Mouse (Mus musculus) T-helper 1 cell (primary cell): ENCODE results near the gene Carns1.

Experiments used
- in situ Hi-C: fragments of 300-600 bp; cut with MboI, MseI; formaldehyde crosslinking; loops from one replicate; pipeline ENCODE4 v1.15.1; 2025; ENCODE audit warnings: high pct_unique_total_duplicates

Gene Carns1

DNA sequence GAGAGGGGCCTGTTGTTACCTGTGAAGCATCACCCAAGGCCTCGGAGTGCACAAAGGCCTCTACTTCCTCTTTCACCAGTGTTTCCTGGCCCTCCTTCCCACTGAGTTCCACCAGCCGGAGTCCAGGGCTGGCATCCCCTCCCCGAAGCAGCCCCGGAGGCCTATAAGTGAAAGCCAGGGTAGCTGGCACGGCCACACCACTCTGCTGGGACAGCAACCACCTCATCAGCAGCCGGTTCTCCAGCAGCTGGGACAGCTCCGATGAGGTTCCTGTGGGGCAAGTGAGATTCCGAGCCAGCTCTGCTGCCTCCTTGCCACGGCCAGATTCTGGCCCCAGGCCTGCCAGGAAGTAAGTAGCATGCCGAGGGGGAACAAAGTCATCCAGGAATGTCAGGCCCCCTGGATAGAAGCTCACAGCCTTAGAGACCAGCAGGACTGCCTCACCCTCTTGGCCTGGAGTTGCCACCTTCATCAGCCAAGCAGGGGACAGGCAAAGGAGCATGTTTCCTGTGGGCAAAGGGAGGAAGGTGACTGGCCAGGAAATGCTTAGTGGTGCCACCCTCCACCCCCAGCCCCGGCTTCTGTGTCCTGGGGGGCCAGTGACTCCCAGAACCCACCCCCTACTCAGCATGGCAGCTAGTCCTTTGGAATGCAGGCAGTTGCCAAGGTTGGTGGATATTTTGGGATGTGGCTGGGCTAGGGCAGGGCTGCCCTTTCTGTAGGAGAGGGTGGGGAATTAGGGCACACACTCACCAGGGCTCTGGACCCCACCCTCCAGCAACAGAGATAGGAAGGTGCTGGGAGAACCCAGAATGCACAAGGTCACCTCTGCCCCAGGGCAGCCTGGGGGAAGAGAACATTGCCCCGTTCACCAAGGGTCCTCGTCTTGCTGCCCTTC is 3.6 kb downstream of the Carns1 start:
- in situ Hi-C loops: loop anchor here (10.0 kb wide), 1 partner anchor 587 kb away; no protein-coding TSS in a partner anchor

DNA sequence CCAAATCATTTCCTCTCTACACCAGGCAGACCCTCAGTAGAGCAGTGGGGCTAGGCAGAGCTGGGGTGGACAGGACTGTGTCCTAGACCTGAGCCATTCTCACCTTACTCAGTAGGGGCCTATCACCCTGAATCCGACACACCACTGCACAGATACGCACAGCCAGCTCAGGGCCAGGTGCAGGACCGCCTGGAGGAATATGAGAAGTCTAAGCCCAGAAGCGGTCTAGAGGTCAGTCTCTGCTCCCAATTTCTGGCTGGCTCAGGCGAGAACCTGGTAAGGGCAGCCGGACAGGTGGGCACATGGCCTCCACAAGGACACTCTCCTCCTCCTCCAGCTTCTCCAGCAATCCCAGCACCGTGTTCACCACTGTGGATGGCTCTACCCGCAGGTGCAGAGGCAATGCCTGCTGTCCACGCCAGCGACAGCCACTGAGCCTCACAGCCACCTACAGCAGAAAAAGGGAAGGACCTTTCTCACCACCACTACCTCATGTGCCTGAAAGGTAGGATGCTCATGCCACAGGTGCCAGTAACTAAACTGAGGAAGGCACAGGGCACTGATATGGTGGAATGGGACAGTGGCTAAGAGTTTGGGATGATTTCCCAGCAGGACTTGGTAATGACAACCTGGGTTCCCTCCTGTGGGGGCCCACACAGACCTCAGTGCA is 4.4 kb downstream of the Carns1 start:
- in situ Hi-C loops: loop anchor here (10.0 kb wide), 1 partner anchor 586 kb away; no protein-coding TSS in a partner anchor

DNA sequence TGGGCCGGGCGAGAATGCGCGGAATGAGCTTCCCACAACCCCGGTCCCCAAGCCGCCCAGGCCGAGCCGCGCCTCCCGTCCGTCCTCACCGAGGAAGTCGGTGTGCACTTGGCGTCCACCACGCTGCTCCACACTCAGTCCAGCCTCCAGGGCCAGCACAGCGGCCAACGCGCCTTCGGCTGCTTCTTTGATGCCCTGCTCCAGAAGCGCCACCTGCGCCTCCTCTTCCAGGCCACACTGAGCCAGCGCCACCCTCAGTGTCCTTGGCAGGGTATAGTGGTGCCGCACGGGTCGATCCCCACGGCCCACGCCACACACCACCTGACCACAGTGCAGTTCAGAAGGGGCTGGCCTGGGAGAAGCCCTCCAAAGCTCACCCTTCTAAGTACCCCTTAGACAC is 5.5 kb downstream of the Carns1 start:
- in situ Hi-C loops: loop anchor here (10.0 kb wide), 1 partner anchor 585 kb away; no protein-coding TSS in a partner anchor

DNA sequence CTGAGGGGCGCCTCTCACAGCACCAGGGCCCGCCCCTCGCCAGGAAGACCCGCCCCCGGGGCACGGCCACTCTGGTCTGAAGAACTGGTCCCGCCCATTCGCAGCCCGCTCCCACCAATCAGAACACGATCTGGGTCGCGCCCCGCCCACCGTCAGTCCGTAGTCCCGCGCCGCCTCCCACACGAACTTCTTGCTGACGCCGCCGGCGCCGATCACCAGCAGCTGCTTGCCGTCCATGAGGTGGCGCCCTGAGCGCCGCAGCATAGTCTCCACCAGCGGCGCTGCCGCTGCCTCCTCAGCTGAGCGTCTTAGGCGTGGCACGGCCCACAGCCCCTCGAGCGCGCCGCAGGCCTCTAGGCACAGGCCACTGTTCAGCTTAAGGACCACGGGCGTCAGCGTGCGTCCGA is 5.9 kb downstream of the Carns1 start:
- in situ Hi-C loops: no loop called here

DNA sequence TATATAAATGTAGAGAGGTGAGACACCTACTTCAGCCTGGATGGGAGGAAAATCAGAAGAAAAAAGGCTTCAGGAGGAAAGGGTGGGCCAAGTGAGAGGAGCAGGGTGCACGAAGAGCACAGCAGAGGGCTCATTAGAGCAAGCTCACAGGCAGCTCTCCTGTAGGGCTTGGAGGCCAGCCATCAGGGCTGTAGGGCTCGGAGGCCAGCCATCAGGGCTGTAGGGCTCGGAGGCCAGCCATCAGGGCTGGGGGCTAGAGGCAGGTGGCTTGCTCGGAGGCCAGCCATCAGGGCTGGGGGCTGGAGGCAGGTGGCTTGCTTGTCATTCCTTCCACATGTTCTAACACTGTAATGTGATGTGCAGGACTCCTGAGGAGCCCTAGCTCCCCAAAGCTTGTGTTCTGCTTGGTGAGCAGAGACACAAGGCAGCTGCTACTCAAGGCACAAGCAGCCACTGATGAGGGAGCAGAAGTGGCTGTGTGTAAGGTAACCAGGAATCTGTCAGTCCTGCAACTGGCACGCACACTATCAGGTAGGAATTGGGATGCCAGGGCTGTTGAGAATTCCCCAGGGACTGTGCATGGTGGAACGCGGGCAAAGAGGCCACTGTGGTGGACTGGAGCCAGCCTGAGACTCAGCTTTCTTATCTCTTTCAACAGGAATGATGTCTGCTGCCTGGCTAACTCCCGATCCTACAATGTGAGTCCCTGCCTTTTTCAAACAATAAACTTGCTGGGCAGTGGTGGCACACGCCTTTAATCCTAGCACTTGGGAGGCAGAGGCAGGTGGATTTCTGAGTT is 8.4 kb downstream of the Carns1 start:
- in situ Hi-C loops: no loop called here

DNA sequence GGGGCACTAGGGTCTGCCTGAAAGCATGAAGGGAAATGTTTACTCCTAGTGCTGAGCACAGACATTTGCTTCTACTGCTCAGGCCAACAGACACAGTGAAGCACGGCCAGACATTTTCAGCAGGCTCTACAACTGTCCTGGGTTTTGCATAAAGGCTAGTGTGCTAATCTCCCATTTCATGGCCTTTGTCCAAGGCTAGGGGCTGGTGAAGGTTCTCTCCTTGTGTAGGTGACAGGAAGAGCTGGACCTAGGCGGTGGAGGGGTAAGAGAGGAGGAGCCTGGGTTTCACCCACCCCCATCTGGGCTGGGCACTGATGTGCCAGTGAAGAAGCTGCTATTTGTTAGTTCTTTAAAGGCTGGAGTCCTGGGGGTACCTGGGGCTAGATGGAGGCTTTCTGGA is 10.6 kb downstream of the Carns1 start:
- in situ Hi-C loops: no loop called here

DNA sequence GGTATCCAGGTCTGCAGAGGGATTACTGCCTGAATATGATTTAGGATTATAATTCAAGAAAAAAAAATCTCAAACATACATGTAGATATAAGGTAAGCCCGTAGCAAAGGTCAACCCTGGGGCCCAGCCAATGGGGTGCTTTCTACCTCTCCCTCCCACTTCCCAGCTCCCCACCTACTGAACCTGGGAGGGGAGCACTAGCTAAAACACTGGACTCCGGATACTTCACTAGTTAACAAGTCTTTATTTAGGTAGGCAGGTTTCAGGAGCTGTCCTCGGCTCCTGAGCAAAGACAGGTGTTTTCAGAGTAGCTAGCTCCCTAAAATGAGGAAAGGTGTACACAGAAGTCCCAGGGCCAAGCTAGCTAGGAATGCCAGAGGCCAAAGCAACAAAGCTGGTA is 11.2 kb downstream of the Carns1 start:
- in situ Hi-C loops: no loop called here

DNA sequence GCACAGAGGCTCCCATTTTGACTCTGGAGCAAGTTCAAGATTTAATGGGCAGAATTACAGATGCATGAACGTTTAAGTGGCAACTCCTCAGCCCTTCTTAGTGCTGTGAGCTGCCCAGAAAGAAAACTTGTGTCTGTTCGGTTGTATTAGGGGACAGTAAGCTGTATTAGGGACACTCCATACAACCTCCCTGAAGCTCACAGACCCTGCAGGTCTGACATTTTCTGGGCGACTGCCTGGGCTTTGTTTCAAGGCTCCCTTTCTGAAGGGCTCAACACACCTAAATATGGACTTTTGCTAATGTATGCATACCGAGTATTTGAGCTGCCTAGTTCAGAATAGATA is 11.8 kb downstream of the Carns1 start:
- in situ Hi-C loops: no loop called here

DNA sequence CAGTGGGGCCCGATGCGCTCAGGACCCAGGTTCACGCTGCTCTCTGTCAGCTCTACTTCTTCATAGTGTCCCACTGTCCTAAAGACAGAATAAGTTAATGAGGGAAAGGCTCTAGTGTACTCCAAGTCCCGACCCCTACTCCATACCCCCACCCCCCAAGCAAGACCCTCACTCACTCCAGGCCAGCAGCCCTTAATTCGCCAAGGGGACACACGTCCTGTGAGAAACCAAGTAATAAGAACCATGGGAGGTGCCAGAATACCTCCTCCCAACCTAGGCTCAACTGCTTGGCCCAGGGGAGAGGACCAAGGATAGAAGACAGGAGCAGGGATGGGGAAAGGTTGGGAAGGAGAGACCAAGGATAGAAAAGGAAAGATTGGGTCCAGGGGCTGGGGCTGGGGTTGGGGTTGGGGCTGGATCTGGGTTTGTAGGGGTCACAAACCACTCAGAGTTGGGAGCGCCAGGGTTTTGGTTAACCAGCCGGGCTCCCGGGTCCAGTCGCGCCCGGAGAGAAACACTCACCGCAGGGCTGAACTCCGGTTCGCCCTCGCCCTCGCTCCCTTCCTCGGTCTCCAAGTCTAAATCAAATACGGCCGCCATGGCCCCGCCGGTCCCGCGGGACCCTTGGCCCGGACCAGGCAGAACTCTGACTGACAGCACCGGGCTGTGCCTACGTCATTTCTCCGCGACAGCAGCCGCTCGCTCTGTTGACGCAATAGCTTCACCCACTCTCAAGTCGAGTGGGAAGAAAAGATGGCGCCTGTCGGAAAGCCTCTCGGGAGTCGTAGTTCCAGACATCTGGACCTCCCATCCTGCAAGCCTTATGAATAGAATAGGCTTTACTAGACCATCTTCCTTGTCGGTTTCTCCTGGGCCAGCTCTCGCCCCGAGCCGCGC is 12.4 kb downstream of the Carns1 start, which contains the start of gene Rps6kb2:
TSS of gene Rps6kb2 (minus strand) at position 709 of the 897 bp plus-strand sequence.
- in situ Hi-C loops: no loop called here

DNA sequence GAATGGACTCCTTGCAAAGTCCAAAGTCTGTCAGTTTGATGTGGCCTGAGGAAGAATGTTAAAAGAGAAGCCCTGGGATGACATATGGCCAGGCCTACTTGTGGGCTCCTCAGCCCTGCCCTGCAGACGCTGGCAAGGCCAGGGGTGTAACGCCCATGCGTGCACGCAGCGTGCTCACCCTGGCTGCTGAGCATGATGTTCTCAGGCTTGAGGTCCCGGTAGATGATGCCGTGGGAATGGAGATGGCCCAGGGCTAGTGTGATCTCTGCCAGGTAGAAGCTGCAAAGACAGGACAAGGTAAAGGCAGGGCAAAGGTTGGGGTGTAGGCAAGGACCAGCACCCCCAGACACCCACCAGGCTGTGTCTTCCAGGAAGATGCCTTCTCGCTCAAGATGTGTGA is 16.2 kb downstream of the Carns1 start:
- in situ Hi-C loops: no loop called here

DNA sequence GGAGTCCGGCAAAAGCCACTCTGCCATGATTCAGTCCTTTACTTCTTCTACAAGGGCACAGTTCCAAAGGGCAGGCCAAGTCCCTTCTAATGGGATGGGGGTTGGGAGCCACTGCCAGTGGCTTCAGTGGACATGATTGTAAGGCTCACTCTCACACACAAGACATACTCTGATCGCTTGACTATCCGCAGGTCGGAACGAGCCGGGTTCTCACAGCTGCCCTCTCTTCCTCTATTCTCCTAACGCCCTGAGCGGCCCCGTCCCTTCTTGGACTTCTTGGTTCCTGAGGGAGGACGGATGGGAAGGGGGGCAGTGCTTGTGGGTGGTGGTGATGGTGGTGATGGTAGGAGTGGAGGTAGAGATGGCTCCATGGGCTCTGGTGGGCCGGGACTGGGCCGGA is 18.5 kb downstream of the Carns1 start:
- in situ Hi-C loops: no loop called here

DNA sequence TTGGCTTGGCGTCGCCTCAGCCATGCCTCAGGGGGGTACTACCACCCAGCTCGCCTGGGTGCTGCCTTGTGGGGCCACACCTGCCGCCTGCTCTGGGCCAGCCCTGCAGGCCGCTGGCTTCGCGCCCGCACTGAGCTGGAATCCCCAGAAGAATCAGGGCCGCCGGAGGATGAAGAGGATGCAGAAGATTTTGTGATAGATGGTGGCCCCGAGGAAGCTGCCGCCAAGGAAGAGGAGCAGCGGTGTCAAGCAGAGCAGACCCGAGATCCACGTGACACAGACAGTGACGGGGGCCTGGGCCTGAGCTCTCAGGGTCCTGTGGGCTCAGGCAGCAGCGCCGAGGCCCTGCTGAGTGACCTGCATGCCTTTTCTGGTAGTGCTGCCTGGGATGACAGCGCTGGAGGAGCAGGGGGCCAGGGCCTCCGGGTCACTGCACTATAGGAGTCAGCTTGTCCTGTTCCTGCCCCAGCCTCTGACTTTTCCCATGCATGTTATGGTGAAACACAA is 19.2 kb downstream of the Carns1 start:
- in situ Hi-C loops: no loop called here

DNA sequence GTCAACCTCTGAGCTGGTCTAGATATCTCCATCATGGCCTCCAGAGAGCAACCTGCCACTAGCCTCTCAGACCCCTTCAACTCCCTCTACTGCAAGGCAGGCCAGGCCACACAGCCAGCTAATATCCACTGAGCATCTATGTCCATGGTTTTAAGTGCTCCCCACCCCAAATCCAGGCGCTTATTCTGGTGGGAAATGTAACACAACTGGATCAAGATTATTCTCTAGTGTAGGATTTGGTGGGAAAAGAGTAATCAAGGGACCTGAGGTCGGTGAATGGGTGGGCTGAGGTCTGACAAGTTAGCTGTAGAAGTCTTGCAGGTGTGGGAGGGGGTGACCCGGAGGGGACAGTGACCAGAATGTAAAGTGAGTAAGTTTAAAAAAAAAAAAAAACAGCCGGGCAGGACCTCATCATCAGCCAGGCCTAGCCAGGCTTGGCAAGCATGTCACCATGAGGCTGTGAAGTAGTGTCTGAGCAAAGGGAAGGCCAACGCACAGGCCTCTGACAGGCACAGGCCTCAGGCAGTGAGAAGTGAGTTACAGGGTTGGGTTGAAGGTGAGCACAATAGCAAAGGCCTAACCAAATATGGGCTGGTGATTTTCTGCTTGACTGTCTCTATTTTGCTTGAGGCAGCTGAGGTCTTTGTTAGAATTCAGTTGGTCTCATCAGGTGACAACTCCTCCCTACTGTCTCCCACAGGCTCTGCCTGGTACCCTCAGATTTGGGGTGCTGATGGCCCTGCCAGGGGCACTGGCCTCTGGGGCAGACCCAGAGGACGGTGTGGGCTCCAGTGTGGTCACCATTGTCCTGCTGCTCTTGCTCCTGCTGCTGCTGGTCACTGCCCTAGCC is 19.8 kb downstream of the Carns1 start:
- in situ Hi-C loops: no loop called here

DNA sequence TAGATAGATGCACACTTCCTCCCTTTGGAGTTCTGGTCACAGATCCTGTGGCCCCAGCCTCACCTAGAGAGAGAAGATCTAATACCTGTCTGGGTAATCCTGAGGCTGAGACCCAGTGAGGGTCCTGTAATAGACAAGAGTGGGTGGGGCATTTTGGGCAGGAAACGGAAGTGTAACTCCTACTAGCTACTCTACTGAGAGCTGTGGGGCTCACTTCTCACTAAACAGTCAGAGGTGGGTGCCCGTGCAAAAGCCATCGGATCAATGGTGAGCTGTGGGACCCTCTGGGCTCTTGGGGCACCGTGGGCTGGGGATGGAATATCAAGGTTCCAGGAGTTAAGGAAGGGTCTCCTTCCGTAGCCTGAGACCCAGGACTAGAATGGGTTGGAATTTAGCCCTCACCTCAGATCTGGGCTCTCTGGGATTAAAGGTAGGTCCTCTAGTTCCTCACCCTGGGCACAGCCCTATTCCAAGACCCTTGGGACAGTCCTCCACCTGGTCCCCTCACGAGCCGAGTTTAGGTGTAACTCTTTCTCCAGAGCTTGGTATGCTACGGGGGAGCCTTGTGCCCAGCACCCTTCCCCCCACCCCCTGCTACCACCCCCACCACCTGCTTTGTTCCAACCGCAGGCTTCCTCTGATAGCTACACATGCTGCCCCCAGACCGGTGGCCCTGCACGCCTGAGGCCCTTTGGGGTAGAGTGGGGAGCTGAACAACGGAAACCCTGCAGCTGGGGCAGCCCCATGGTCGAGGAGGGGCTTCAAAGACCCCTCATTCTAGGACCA is 20.6 kb downstream of the Carns1 start:
- in situ Hi-C loops: no loop called here

DNA sequence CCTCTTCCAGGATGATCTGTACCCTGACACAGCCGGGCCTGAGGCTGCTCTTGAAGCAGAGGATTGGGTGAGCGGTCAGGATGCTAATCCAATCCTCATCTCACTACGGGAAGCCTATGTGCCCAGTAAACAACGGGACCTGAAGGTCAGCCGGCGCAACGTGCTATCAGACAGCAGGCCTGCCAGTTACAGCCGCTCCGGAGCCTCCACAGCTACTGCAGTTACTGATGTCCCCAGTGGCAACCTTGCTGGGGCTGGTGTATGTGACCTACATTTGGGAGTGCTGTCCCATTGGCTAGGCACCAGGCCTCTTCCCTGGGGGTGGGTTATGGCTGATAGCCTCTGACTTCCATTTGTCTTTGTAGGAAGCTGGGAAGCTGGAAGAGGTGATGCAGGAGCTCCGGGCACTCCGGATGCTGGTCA is 22.0 kb downstream of the Carns1 start, which contains the start of gene Ptprcap:
TSS of gene Ptprcap (plus strand) at position 373 of the 423 bp plus-strand sequence.
- in situ Hi-C loops: no loop called here

DNA sequence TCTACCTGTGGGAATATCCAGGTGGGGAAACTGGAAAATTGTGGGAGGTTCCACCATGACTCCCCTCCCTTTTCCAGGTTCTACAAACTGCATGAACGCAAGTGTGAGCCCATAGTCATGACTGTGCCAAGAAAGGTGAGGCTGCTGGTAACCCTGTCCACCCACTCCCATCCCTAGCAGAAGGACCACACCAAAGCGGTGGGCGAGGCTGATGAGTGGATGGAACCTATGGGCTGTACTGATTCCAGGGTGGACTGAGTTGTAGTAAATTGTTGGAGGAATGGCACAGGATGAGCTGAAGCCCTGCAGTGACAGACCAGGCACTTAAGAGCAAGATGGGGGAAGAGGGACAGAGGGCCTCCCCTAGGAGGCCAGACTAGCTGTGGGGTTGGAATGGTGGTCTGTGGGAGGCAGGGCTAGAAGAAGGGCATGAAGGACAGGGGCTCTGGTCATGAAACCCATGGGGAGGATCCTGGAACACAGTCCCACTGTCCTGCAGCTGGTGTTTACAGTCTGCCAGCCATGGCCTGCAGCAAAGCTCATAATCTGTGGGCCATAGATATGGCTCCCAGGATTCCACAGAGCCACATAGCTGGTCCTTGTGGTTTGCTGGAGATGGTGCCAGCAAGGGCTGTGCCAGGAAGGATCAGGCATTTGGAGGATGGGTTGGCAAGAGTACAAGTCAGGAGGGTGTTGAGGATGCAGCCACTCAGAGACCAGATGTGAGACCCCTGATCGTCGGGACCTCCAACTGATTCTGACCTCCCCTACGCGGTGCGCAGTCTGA is 22.6 kb downstream of the Carns1 start:
- in situ Hi-C loops: no loop called here

DNA sequence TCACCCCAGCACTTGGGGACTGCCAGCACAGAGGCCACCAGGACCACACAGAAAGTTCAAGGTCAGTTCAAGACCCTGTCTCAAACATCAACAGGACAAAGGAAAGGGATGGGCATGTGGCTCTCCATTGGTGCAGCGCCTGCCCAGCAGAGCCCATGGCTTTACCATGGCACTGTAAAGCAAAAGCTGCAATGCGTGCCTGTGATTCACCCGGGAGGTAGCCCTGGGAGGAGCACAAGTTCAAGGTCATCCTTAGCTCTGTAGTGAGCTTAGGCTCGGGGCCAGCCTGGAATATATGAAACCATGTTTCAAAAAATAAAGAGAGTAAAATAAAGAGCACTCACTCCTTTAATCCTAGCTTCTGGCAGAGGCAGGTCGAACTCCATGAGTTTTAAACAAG is 23.4 kb downstream of the Carns1 start:
- in situ Hi-C loops: no loop called here

DNA sequence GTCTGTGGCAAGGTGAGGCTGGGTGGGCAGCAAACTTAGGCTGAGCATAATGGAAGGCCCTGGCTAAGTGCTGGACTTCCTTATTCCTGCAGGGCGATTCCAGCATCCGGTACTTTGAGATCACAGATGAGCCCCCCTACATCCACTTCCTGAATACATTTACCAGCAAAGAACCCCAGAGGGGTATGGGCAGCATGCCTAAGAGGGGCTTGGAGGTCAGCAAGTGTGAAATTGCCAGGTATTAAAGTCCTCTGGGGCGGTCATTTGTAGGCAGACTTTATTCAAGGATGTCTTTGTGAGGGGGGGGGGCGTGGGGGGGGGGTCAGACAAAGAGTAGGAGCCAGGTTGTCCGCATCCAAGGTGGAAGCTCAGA is 23.8 kb downstream of the Carns1 start:
- in situ Hi-C loops: no loop called here
